Comparison of ENCODE assay signal across 21 mouse cellular contexts in the genomic region with DNA sequence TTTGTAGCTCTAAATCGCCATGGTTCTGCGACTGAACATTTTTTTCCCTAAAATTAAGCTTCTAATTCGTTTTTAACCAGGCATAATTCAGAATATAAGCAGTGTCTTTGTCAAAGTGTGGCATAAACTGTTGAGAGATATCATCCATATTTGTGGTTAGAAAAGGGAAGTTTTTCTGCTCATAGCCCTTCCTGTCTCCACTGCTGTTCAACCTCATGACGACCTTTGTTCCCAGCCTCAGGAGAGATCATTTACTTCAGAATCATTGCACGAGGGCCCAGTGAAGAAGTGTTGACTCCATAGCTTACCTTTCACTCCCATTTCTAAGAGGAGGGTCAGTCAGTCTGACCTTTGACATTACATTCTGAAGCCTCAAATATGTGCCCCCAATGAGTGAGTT. TPM values are rescaled to one million over a fixed set of nuclear protein-coding genes. Genes with fewer than 3 reads are reported as not detected.
DNase-seq lines count a peak whose midpoint lies in the region; ATAC-seq lines count a peak whose summit lies in the region.
"Had no signal": no experiment of that assay in that cellular context is flagged by ENCODE, and none has a peak within 500 bp of the region (broad histone marks: within the 10 kb centered on the region; RNA-seq: fewer than 3 reads in every experiment).

No protein-coding gene starts in this region.

- DNase-seq in 416B (ENCODE audit: low read depth) (peak; percentile 80), MEL-GATA-1-ER (ENCODE audit: extremely low read depth, low read depth) (peak; percentile 34)
- no peak for DNase-seq in frontal cortex, adult 2 months (ENCODE audit: extremely low spot score in 1 of 2, low spot score in 1 of 2)
- no peak for DNase-seq in spleen, adult 12 weeks (ENCODE audit: low spot score)
- DNase-seq in frontal cortex, postnatal 10 days (ENCODE audit: low spot score in 2 of 2): no peak
- DNase-seq: adrenal gland, adult 8-10 months; adrenal gland, postnatal 36 days; B cell, adult 2 months; cerebellum, adult 18-20 months; embryo, embryonic 11 days; gastrocnemius, postnatal 25 days; heart, adult 2 months; heart, postnatal 14 days; heart, postnatal 4 days had no signal

- ATAC-seq in hematopoietic stem cell, adult 5-6 weeks (replicated peaks in 1 of 2; ENCODE audit: insufficient read depth in 1 of 2, low FRiP score in 2 of 2, low TSS enrichment in 1 of 2, low read depth in 1 of 2, poor library complexity in 2 of 2, severe bottlenecking in 2 of 2): peak; percentile 85 to 87
- ATAC-seq in monocyte, adult 5-6 weeks (replicated peaks; ENCODE audit: insufficient number of reproducible peaks, low FRiP score, low TSS enrichment, poor library complexity, severe bottlenecking): peak; percentile 72
- ATAC-seq: activated CD4-positive, CD25-positive, alpha-beta regulatory T cell, adult 4 months; forebrain, embryonic 16.5 days; intestine, postnatal 0 days had no signal

RNA-seq across cellular contexts. Expression of gene Adgrl3, which starts 56.4 kb away (rescaled TPM):
- not detected in 2 replicates for total RNA-seq in hematopoietic stem cell, adult 5-6 weeks (2017)
- total RNA-seq in monocyte, adult 5-6 weeks (2017): 2.9 to 7.0 TPM (median 3.7 TPM) in 3 replicates
- polyA plus RNA-seq in frontal cortex, adult 2 months (2012; rRNA removed): 45.7 and 64.4 TPM in 2 replicates
- total RNA-seq: MEL had no signal
- polyA plus RNA-seq: erythroblast, embryonic 14.5 days had no signal

Comparison
In these comparisons a context has a peak if more than half of its experiments do, and no peak if none do; other contexts are left out.
1. DNase-seq: peak in 416B (single experiment) and MEL-GATA-1-ER (single experiment); none in frontal cortex, adult 2 months (0 of 2), spleen, adult 12 weeks (single experiment) and frontal cortex, postnatal 10 days (0 of 2).